Mouse (Mus musculus): Measurements from ENCODE around the gene Dpysl5.
"Not testable (repeated sequence)": the region's sequence is repeated elsewhere in the genome, so short reads cannot be mapped to it uniquely, and the experiment has no call there.

The Dpysl5 gene

DNA sequence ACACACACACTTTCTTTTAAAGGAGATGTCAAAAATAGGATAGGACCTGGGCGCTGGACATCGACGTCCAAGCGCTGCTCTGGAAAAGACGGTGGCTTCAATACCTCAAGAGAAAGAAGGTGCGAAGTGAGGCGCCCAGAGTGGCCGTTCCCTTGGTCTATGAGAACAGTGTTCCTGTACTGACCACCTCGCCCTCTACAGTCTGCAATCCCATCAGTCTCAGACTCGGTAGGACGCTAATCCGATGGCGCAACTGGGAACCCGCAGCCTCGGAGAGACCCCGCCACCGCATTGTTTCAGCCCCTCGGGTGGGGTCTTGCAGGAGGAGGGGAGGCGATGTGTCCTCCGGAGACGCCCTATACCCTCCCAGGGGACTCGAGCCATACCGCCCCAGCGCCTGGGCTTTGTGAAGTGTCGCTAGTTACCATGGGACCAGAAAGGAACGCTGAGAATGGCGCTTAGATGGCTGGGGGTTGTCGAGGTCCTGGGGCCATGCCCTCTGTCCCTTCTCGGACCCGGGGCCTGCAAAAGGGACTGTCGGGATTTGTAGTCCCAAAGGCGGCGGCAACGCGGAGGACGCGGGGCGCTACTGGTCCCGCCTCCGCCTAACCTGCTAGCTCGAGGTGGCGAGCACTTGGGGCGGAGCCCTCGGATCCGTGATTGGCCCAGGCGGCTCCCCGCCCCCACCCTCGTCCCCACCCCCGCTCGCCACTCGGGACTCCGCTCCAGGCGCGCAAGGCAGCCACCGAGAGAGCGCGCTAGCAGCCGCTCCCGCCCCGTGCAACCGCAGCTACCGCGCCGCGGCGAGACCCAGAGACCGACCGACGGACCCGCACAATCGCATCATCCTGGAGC, at the start of gene Dpysl5:
Dpysl5 (plus strand) TSS at position 418 of the 855 bp plus-strand sequence.
- peak; percentile 34 for DNase-seq (ENCODE audit: low read depth)

DNA sequence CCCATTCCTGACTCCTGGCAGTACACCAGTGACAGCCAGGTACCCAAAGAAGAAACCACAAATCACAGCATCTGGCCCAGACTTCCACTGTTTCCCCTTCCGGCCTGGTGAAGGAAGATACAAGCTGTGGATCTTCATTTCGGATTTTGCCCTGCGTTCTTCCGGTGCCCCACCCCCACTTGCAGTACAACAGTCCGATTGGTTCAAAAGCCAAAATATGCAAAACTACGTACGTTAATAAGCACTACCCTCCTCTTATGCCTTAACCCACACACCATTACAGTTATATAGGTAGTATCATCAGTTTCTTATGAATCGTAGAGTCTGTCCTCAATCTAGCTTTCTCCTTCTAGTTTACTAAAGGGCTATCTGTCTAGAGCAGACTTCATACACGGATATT, 46.0 kb upstream of the Dpysl5 start:
- DNase-seq (ENCODE audit: low read depth) = no peak

DNA sequence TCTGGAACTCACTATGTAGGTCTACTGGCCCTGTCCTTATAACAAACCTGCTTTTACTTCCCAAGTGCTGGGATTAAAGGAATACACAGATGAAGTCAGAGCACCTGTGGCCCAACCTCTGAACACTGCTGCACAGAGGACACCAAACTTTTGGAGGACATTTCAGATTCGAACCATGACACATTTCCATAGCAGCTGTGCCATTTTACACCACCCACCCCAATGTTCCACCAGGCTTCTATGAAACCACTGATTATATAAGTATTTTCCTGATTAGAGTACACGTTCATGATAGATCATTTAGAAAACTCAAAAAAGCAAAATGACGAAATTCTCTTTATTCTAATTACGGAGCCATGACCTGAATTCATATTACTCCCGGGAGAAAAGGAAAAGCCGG, 45.4 kb upstream of the Dpysl5 start:
- DNase-seq (ENCODE audit: low read depth) = no peak

DNA sequence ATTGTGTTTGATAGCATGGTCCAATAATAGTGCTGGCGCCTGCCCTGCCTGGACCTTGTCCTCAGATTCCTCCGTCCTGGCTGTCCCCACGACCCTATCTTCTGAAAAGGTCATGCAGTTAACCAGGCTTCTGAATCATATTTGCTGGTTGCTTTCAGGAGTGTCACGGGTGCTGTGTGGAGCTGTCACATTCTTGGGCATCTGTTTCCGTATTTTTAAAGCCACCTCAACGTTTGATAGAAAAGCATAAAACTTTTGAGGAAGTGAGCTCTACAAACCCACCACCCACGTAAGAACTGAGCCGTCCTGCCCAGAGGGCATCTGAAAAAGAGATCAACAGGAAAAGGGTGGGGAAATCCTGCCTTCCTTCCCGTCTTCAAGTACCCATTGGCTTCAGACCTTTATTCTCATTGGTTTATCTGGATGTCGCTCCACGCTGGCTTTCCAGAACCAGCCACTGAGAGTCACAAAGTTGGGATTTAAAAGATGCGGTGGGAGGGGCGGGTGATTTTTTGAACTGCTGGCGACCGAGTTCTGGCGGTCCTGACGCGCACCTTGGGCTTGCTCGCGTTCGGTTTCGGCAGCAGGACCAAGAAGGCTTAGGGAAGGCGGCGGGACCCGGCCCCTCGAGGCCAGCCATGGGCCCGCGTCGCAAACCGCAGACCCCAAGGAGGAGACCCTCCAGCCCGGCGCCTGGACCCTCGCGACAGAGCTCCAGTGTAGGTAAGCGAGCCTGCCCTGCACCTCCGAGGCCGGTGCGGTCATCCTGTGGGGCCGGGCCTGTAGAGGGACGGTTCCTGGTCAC, 44.8 kb upstream of the Dpysl5 start, which contains the start of gene Cenpa:
Cenpa (plus strand) TSS at position 387 of the 805 bp plus-strand sequence.
- peak; percentile 95 for DNase-seq (ENCODE audit: low read depth)

DNA sequence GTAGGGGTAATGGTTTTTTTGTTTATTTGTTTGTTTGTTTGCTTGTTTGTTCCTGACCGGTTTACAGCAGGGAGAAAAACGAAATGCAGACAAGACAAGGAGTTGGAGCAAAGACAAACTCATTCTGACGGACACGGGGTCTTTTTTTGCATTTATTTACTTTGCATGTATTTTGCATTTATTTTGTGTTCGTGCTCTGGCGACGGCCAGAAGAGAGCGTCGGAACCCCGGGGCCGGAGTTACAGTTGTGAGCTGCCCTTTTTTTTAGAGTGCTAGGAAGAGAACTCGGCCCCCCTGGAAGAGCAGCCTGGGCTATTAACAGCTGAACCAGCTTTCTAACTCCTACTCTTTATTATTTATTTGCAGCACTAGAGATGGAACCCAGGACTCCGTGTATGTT, 44.1 kb upstream of the Dpysl5 start:
- DNase-seq (ENCODE audit: low read depth) = no peak

DNA sequence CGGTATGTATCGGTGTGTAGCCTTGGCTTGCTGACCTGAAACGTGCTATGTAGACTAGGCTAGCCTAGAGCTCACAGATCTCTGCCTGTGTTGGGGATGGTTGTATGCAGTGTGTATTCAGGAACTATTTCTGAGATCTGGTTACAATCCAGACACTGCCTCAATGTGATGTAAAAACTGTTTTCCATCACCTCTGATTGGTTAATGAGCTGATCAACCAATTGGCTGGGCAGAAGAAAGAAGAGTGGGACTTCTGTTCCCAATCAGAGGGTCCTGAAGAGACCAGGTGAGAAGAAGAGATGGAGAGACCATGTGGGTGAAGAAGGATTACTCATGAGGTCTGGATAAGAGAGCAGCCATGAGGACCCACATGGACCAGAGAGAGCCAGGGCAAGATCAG, 43.7 kb upstream of the Dpysl5 start:
- DNase-seq (ENCODE audit: low read depth) = no peak

DNA sequence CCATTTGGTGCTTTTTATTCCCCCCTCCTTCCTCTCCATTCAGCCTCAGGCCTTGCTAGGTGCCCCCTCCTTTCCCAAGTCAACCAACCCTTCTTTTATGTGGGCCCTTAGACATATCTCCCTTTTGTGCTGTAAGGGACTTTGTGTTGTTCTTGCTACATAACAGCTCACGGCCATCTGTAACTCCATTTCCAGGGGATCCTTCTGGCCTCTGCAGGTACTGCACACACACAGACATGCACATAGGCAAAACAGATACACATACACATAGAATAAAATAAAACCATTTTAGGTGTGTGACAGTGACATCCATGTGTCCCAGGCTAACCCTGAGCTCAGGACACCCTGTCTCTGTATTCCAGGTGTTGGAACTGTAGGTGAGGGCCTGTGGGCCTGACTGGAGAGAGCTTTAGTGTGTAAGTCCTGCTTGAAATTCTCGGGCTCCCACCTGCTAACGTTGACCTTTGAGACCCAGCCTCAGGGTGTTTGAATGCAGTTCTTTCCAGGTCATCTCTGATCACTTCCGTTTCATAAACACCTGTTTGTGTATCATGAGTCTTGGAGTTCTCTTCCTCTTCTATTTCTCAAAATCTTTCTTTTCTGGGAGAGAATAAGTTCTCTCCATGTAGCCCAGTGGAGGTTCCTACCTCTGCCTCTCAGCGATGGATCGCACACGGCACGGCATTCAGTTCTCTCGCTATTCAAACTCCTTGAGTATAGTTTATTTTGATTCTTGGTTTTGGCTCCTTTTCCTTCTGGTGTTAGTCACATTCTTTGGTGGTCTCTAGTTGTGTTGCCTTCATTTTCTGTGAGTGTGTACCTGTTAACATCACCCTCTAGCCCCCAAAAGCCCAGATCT, 42.5 kb upstream of the Dpysl5 start:
- DNase-seq (ENCODE audit: low read depth) = no peak

DNA sequence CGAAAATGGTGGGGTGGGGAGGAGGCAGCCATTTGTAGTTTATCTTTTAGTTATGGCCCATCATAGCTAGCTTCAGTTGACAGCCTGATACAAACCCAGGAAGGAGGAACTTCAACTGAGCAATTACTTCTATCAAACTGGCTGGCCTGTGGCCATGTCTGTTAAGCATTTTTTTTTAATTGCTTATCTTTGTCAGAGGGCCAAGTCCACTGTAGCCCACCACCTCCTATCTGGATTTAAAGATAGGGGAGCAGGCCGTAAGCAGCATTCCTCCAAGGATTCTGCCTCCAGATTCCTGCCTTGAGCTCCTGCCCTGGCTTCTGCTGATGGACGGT, 41.9 kb upstream of the Dpysl5 start:
- DNase-seq (ENCODE audit: low read depth) = no peak

DNA sequence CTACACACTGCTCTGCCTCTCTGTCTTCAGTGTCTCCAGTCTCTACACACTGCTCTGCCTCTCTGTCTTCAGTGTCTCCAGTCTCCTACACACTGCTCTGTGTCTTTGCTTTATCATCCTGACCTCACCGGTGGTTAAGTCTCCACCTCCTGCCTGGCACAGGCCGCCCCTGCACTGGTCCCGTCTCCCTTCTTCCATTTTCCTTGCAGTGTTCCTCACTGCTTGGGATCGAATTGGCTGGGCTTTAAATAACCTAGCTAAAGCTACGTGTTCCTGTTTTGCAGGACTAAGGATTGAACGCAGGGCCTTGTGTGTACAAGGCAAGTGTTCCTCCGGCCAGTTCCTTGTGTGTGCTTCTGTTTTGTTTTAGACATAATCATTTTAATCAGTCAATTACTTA, 41.3 kb upstream of the Dpysl5 start:
- no peak for DNase-seq (ENCODE audit: low read depth)

DNA sequence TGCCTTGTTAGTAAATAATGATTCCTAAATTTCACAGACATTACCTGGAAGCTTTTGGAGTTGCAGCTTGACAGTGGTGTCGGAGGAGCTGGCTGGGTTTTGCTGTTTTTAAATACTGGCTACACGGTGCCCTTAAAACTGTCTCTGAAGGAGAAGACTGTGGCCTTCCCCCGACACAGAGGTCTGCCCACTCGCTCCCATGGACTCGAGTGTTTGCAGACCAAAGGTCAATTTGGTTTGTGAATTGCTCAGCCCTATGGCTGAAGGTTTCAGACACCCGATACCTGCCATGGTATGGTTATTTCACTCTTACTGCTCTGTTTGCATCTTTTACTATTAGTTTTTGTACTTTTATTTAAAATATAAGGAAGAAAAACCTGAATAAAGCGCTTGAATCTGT, 37.4 kb upstream of the Dpysl5 start:
- DNase-seq (ENCODE audit: low read depth) = no peak

DNA sequence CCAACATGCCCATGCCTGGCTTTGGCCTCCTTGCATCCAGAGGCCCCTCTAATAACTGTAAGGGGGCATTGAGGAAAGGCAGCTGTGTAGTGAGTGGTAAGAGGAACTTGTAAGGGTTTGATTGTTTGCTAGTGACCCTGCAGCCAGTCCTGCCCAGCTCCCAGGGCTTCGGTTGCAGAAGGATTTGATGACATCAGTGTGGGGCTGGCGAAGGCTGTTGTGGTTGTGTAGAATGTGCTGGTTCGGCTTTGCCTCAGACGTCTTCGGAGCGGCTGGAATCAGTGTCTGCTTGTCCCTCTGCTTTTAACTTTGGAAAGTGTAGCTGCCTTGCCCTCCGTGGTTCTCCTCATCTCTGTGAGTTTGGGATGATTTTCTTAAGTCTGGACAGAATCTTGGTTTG, 34.6 kb upstream of the Dpysl5 start:
- no peak for DNase-seq (ENCODE audit: low read depth)

DNA sequence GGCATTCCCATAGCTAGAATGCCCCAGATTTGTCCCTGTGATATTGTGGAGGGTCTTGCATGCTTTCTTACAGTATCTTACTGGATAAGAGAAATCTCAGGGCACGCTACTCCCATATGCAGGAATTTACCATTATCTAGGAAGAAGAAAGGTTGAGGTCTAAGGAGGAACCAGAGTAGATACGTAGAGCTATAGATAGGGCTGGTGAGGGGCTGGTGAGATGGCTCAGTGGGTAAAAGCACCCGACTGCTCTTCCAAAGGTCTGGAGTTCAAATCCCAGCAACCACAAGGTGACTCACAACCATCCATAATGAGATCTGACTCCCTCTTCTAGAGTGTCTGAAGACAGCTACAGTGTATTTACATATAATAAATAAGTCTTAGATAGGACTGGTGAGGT, 33.3 kb upstream of the Dpysl5 start:
- DNase-seq (ENCODE audit: low read depth) = not testable (repeated sequence)

DNA sequence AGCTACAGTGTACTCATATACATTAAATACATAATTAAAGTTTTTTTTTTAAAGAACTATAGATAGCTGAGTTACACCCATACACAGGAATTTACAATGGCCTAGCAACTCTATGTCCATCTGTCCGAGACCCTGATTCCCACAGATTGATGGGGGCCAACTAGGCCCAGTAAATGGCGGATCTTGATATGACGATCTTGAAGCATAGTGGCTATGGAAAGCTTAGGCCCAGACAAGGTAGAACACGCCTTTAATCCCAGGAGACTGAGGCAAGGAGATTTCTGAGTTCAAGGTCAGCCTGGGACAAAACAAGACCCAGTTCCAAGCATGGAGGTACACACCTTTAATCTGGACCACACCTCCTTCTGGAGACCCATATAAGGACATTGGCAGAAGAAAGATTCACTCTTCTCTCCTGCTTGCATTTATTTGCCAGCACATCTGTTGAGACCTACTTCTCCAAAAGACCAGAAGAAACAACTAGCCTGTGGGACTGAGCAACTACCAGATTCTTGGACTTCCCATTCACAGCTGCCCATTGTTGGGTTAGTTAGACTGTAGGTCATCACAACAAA, 32.6 kb upstream of the Dpysl5 start:
- DNase-seq (ENCODE audit: low read depth) = no peak

DNA sequence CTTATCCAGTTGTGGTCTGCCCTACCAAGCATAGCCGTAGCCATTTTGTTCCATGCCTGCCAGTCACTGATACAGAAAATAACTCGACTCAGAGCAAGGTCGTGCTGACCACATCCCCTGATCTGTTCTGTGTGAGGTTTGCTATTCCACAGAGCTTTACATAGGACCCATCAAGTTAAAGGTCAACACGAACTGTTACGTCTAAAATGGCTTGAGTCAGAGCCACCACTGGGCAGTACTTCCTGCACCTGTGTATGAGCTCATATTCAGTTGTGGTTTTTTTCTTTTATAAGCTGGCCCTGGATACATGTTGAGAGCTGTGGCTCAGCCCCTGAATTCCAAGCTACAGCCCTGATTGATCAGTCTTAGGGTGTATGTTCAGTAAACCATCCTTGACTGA, 31.8 kb upstream of the Dpysl5 start:
- DNase-seq (ENCODE audit: low read depth) = no peak

DNA sequence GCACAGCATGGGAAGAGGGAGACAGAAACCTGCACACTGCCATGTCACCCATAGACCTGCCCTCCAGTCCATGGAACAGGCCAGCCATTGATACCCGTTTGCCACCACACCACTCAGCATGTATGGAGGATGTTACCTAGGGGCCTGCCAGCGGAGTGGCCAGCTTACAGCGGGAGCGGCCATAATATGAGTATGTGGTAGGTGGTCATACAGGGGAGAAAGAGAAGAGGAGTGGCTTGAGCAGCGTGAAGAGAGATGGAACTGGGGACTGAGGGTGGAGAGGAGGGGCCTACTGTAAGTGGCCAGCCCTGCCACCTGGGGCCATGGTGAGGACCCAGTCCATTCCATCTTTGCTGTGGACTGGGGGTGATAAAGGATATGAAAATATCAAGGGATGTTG, 29.4 kb upstream of the Dpysl5 start:
- no peak for DNase-seq (ENCODE audit: low read depth)

DNA sequence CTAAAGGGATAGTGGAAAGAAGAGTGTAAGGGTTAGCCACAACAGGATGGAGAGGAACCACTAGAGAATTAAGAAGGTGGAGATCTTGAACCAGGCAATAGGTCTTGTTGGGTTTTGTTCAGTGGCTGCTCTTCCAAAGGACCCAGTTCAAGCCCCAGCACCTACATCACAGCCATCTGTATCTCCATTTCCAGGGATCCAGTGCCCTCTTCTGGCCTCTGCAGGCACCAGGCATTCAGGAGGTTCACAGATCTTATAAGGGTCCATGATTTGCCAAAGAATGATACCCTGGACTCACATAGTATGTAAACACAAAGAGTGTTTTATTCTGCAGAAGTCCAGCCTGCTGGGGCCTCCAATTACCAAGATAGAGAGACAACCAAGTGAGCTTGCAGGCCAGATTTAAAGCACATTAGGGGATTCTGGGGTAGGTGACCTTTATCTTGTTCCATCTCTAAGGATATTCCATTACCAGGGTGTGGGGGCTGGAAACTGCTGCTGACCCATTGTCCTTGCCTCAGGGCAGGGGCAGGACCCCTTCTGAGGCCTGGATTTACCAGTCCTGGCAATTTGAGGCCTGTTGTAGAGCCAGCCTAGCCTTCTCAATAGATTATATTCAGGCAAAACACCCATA, 28.3 kb upstream of the Dpysl5 start:
- no peak for DNase-seq (ENCODE audit: low read depth)

DNA sequence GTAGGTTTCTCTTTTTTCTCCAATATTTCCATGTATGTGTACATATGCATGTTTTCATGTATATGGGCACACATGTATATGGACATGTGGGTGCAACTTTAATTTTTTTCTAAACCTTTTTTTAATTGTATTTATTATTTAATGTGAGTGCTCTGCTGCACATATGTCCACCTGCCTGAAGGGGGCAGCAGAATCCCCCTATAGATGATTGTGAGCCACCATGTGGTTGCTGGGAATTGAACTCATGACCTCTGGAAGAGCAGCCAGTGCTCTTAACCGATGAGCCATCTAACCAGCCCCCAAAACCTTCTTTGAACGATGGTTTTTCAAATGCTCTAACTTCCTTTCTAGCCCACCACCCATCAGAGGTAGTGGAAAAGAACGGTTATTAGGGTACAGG, 27.4 kb upstream of the Dpysl5 start:
- DNase-seq (ENCODE audit: low read depth) = no peak

DNA sequence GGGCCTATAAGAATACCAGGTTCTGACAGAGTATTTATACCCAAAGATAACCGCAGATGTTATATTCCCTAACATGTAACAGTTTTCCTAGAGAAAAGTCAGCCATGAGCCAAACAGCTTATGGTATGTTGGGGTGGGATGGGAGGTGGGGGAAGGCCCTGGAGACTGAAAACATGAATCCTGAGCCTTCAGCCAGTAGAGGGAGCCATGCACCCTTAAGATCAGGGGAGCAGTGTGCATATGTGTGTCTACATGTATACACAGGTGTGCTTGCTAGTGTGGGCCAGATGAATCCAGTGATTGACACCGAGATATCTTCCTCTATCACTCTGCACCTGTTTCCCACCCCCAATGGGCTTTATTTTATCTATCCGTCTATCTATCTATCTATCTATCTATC, 24.6 kb upstream of the Dpysl5 start:
- no peak for DNase-seq (ENCODE audit: low read depth)

DNA sequence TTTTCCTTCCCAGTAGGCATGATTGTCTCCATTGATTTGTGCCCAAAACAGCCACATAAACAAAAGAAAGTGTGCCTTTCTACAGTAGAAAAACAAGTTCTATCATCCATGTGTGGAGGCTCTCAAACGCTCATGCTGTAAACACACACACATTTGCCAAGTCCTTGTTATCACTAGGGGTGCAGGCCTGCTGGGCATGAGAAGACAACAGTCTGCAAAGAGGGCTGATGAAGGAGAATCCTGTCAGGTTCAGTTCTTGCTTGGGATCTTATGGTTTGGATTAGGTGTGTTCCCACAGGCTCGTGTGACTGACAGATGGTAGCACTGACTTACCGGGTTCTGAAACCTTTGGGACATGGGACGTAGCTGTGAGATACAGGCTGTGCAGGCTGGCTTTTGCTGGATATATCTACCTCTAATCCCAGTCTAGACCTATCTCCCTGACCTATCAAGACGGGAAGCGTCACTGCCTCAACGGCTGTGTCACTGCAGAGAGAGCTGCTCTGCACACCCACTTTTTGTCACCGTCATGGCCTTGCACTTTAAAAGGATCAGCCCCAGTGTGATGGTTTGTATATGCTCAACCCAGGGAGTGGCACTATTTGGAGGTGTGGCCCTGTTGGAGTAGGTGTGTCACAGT, 10.9 kb upstream of the Dpysl5 start:
- no peak for DNase-seq (ENCODE audit: low read depth)

DNA sequence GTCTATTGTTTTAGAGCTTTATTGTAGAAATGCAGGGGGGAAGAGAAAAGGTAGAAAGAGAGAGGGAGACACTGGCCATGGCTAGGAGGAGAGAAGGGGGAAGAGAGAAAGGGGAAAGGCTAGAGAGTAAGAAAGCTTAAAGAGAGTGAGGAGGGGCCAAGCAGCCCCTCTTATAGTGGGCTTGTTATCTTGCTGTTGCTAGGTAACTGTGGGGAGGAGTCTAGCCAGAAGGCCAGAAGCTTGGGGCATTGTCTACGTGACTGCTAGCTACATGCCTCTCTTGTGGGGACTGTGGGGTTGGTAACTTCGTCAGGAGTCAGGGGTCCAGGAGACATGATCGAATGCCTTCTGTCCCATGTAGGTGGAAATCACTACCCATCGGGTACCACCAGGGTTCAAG, 10.0 kb upstream of the Dpysl5 start:
- not testable (repeated sequence) for DNase-seq (ENCODE audit: low read depth)

DNA sequence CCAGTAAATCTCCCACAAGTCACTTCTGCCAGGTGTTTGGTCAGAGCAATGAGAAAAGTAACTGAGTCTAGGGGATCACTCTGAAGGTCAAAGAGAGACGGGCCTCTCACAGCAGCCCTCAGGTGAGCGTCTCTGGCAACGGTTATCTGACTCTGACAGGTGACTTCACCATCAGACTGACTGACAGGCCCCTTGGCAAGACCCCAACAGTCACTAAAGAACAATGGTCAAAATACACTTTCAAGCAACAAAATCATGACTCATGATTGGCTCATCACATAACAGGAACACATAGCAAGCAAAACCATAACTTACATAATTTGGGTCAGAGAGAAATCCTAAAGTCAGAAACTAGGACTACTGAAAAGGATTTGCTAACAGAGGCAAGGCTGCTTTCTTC, 9.5 kb upstream of the Dpysl5 start:
- no peak for DNase-seq (ENCODE audit: low read depth)
